Comparison of ENCODE assay signal across 34 mouse cellular contexts in the genomic region with DNA sequence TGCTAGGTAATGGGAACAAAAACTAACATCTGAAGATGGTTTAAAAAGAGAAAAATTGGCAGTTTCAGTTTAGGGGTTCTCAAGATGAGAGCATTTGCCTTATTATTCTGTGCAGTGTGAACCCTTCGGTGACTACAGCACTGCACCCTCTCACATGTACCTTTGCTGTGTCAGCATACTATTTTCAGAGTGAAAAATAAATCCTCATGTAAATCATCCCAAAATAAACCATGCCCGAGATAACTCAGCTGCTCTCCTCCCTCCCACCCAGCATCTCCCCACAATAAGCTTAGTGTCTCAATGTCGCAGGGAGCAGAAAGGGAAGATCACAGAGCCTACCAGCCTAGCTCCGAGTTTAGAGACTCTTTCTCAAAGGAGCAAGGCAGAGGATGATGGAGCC.
"Had no signal": no experiment of that assay in that cellular context is flagged by ENCODE, and none has a peak within 500 bp of the region (broad histone marks: within the 10 kb centered on the region; RNA-seq: fewer than 3 reads in every experiment).

No protein-coding gene starts in this region.

- ATAC-seq: hindbrain, embryonic 16.5 days; hindbrain, postnatal 0 days; inflammation-experienced regulatory T-cells, adult 6 months; intestine, embryonic 15.5 days; intestine, embryonic 16.5 days; intestine, postnatal 0 days had no signal

- DNase-seq: heart, postnatal 10 days; heart, postnatal 14 days; heart, postnatal 36 days; kidney, adult 11 months; kidney, adult 18-20 months; kidney, adult 2 months; kidney, adult 8-10 months; kidney, adult 9 months; kidney, postnatal 10 days; kidney, postnatal 14 days; kidney, postnatal 25 days; kidney, postnatal 36 days; kidney, postnatal 4 days; layer of hippocampus, adult 9-11 months; layer of hippocampus, postnatal 36 days had no signal

- H3K9me3 ChIP-seq: heart, embryonic 15.5 days; hindbrain, embryonic 13.5 days; hindbrain, embryonic 15.5 days; intestine, embryonic 15.5 days; kidney, embryonic 15.5 days had no signal

- H3K9ac ChIP-seq: heart, embryonic 12.5 days; heart, embryonic 13.5 days; heart, embryonic 15.5 days; hindbrain, embryonic 12.5 days; hindbrain, embryonic 13.5 days; hindbrain, embryonic 14.5 days; hindbrain, embryonic 15.5 days; intestine, embryonic 15.5 days; kidney, embryonic 15.5 days had no signal

- H3K4me2 ChIP-seq: heart, embryonic 11.5 days; heart, embryonic 12.5 days; heart, embryonic 13.5 days; heart, embryonic 15.5 days; hindbrain, embryonic 12.5 days; hindbrain, embryonic 13.5 days; hindbrain, embryonic 14.5 days; hindbrain, embryonic 15.5 days; intestine, embryonic 15.5 days; kidney, embryonic 15.5 days had no signal

- H3K36me3 ChIP-seq: heart, embryonic 12.5 days; heart, embryonic 13.5 days; heart, embryonic 15.5 days; hindbrain, embryonic 10.5 days; hindbrain, embryonic 12.5 days; hindbrain, embryonic 13.5 days; hindbrain, embryonic 15.5 days; intestine, embryonic 15.5 days; kidney, embryonic 15.5 days had no signal

- H3K4me3 ChIP-seq: heart, embryonic 12.5 days; heart, embryonic 13.5 days; heart, embryonic 15.5 days; hindbrain, embryonic 10.5 days; hindbrain, embryonic 12.5 days; hindbrain, embryonic 13.5 days; hindbrain, embryonic 15.5 days; intestine, embryonic 15.5 days; kidney, embryonic 15.5 days; layer of hippocampus, adult 2 months; left cerebral cortex, adult 2 months had no signal

- H3K4me1 ChIP-seq: heart, embryonic 12.5 days; heart, embryonic 13.5 days; heart, embryonic 15.5 days; hindbrain, embryonic 10.5 days; hindbrain, embryonic 12.5 days; hindbrain, embryonic 13.5 days; hindbrain, embryonic 15.5 days; intestine, embryonic 15.5 days; kidney, embryonic 15.5 days had no signal

- H3K27me3 ChIP-seq: heart, embryonic 12.5 days; heart, embryonic 13.5 days; heart, embryonic 15.5 days; hindbrain, embryonic 12.5 days; hindbrain, embryonic 13.5 days; hindbrain, embryonic 15.5 days; intestine, embryonic 15.5 days; kidney, embryonic 15.5 days had no signal

- H3K27ac ChIP-seq: heart, embryonic 13.5 days; heart, embryonic 15.5 days; hindbrain, embryonic 10.5 days; hindbrain, embryonic 12.5 days; hindbrain, embryonic 13.5 days; hindbrain, embryonic 14.5 days; hindbrain, embryonic 15.5 days; hindbrain, postnatal 0 days; intestine, embryonic 15.5 days; kidney, embryonic 15.5 days; kidney, postnatal 0 days; layer of hippocampus, adult 2 months; left cerebral cortex, adult 2 months had no signal
